Mouse (Mus musculus): ENCODE measurements around the gene Jak2.

Jak2 gene

GRCm38 (mm10) chr19:29311791-29312190, 60.2 kb downstream of the Jak2 start:
- DNase-seq: no peak

- no peak for DNase-seq
Measured at GRCm38 (mm10) chr19:29312661-29313060, 61.0 kb downstream of the Jak2 start.

GRCm38 (mm10) chr19:29323416-29324049, 71.9 kb downstream of the Jak2 start:
- DNase-seq: no peak

- peak; percentile 88 for DNase-seq
Measured at GRCm38 (mm10) chr19:29325053-29325851, 73.6 kb downstream of the Jak2 start, which contains the start of gene Insl6. Insl6 (minus strand) TSS chr19:29325356.

- no peak for DNase-seq
Measured at GRCm38 (mm10) chr19:29325852-29326180, 74.2 kb downstream of the Jak2 start.

- DNase-seq: no peak
Measured at GRCm38 (mm10) chr19:29326396-29326795, 74.8 kb downstream of the Jak2 start.

- no peak for DNase-seq
Measured at GRCm38 (mm10) chr19:29326822-29327552, 75.4 kb downstream of the Jak2 start.

- no peak for DNase-seq
Measured at GRCm38 (mm10) chr19:29334068-29334745, 82.6 kb downstream of the Jak2 start, which contains the start of gene Rln1. Rln1 (minus strand) TSS chr19:29334670.

GRCm38 (mm10) chr19:29336624-29337023, 85.0 kb downstream of the Jak2 start:
- DNase-seq: no peak

- DNase-seq: no peak
Measured at GRCm38 (mm10) chr19:29341029-29341428, 89.4 kb downstream of the Jak2 start.

- DNase-seq: no peak
Measured at GRCm38 (mm10) chr19:29342281-29342680, 90.7 kb downstream of the Jak2 start.

GRCm38 (mm10) chr19:29344868-29345267, 93.2 kb downstream of the Jak2 start:
- DNase-seq: no peak

GRCm38 (mm10) chr19:29345636-29346035, 94.0 kb downstream of the Jak2 start:
- no peak for DNase-seq

- DNase-seq: no peak
Measured at GRCm38 (mm10) chr19:29350991-29351390, 99.4 kb downstream of the Jak2 start.

GRCm38 (mm10) chr19:29354895-29355877, 103.6 kb downstream of the Jak2 start:
- peak; percentile 91 for DNase-seq

GRCm38 (mm10) chr19:29356281-29356680, 104.7 kb downstream of the Jak2 start:
- no peak for DNase-seq

- DNase-seq: no peak
Measured at GRCm38 (mm10) chr19:29360251-29360650, 108.6 kb downstream of the Jak2 start.

GRCm38 (mm10) chr19:29361468-29362130, 110.0 kb downstream of the Jak2 start:
- peak; percentile 94 for DNase-seq

GRCm38 (mm10) chr19:29362173-29362930, 110.7 kb downstream of the Jak2 start:
- DNase-seq: no peak

All from liver (tissue).